Comparison of ENCODE assay signal across 10 mouse cellular contexts in genomic region chr11:85739266-85739977, GRCm38 (mm10).
A peak's percentile ranks its signal among the peaks of the same experiment; 100 is the strongest.
DNase-seq lines count a peak whose midpoint lies in the region; ATAC-seq lines count a peak whose summit lies in the region.
"Had no signal": no experiment of that assay in that cellular context is flagged by ENCODE, and none has a peak within 500 bp of the region (broad histone marks: within the 10 kb centered on the region; RNA-seq: fewer than 3 reads in every experiment).

No protein-coding gene starts in this region.

- no peak overlapping the region for H3K4me2 ChIP-seq in midbrain, embryonic 14.5 days (ENCODE audit: low read length)
- H3K4me2 ChIP-seq: liver, embryonic 13.5 days; neural tube, embryonic 12.5 days had no signal

- H3K4me3 ChIP-seq in heart, embryonic 10.5 days = no peak overlapping the region
- no peak overlapping the region for H3K4me3 ChIP-seq in midbrain, embryonic 14.5 days (replicated peaks; ENCODE audit: low read depth, low read length)
- H3K4me3 ChIP-seq: liver, embryonic 13.5 days; neural tube, embryonic 12.5 days had no signal

- intact Hi-C loops in left cerebral cortex, postnatal 14 days (cut with DNase I) = no loop called here

- 0 out of 2 replicates have a peak overlapping the region, but pooled peaks have one; percentile 31 for H3K27ac ChIP-seq in heart, embryonic 10.5 days
- no peak overlapping the region for H3K27ac ChIP-seq in midbrain, embryonic 14.5 days (replicated peaks; ENCODE audit: low read depth, low read length)
- H3K27ac ChIP-seq: liver, embryonic 13.5 days; neural tube, embryonic 12.5 days had no signal

- WGBS in heart, embryonic 10.5 days = 44% methylated on average over 6 of the region's 6 CpGs
- WGBS in midbrain, embryonic 14.5 days = 61% methylated on average over 6 of the region's 6 CpGs

- no peak for ATAC-seq in midbrain, embryonic 14.5 days (ENCODE audit: low FRiP score, low TSS enrichment)

- H3K4me1 ChIP-seq in heart, embryonic 10.5 days = peaks cover 39% of the 10 kb centered on the region
- H3K4me1 ChIP-seq in midbrain, embryonic 14.5 days (ENCODE audit: control insufficient read depth, insufficient read depth, low read length) = 0 out of 2 replicates have a peak, but pooled peaks cover 4% of the 10 kb centered on the region

- H3K9ac ChIP-seq in midbrain, embryonic 14.5 days (replicated peaks; ENCODE audit: low read length) = no peak overlapping the region
- H3K9ac ChIP-seq: liver, embryonic 13.5 days; neural tube, embryonic 12.5 days had no signal

- no peaks in the 10 kb centered on the region for H3K36me3 ChIP-seq in heart, embryonic 10.5 days
- no peaks in the 10 kb centered on the region for H3K36me3 ChIP-seq in midbrain, embryonic 14.5 days (ENCODE audit: control insufficient read depth, insufficient read depth, low read length)
- H3K36me3 ChIP-seq: liver, embryonic 13.5 days; neural tube, embryonic 12.5 days had no signal

- peaks cover 42% of the 10 kb centered on the region for H3K27me3 ChIP-seq in heart, embryonic 10.5 days (ENCODE audit: insufficient read depth, poor library complexity, severe bottlenecking)
- H3K27me3 ChIP-seq in midbrain, embryonic 14.5 days (ENCODE audit: control insufficient read depth, insufficient read depth, low read length) = no peaks in the 10 kb centered on the region; the same call in 1 of the 2 replicates
- H3K27me3 ChIP-seq: neural tube, embryonic 12.5 days had no signal

- H3K9me3 ChIP-seq in heart, embryonic 10.5 days = no peaks in the 10 kb centered on the region
- H3K9me3 ChIP-seq in midbrain, embryonic 14.5 days (ENCODE audit: control insufficient read depth, low read length) = no peaks in the 10 kb centered on the region
- H3K9me3 ChIP-seq: liver, embryonic 13.5 days; neural tube, embryonic 12.5 days had no signal

- DNase-seq in layer of hippocampus, adult 18-20 months (ENCODE audit: low spot score in 2 of 2) = peak; percentile 7 to 49
- no peak for DNase-seq in layer of hippocampus, postnatal 36 days
- DNase-seq in heart, embryonic 10.5 days (ENCODE audit: low spot score) = no peak
- peak; percentile 54 to 66 for DNase-seq in left cerebral cortex, postnatal 14 days (ENCODE audit: low spot score in 2 of 2)
- peak; percentile 47 for DNase-seq in skeletal muscle tissue, adult 2 months (ENCODE audit: low read depth, low spot score)
- no peak for DNase-seq in midbrain, embryonic 14.5 days
- DNase-seq in thymus, postnatal 25 days = no peak
- DNase-seq: cerebellum, adult 11-12 months; liver, embryonic 13.5 days had no signal

Comparison
In these comparisons a context has a peak if more than half of its experiments do, and no peak if none do; other contexts are left out.
1. DNase-seq: peak in layer of hippocampus, adult 18-20 months (2 of 2), left cerebral cortex, postnatal 14 days (2 of 2) and skeletal muscle tissue, adult 2 months (single experiment); none in layer of hippocampus, postnatal 36 days (0 of 2), heart, embryonic 10.5 days (single experiment), midbrain, embryonic 14.5 days (single experiment) and thymus, postnatal 25 days (single experiment).